Mouse (Mus musculus) neural tube, embryonic 11.5 days (tissue): ENCODE measurements around the gene Arhgef12. TPM values are rescaled to one million over a fixed set of nuclear protein-coding genes. Genes with fewer than 3 reads are reported as not detected.

Experiments
- ATAC-seq: fragments of 200-750 bp; cut with Nextera tagmentation; 2 replicates; pipeline ENCODE4 v1.8.0; 2017; ENCODE audit warnings: moderate number of reproducible peaks, mild to moderate bottlenecking, moderate TSS enrichment, moderate library complexity; ENCODE audit not compliant: insufficient read depth, low FRiP score, low TSS enrichment
- DNase-seq: peaks from one replicate; pipeline ENCODE4 v3.0.0-alpha.2; 2015; ENCODE audit warnings: low spot score
- H3K27ac ChIP-seq: fragments of 300-500 bp; sonication (generic); 2 replicates; pipeline ENCODE4 v1.5.1; 2014; ENCODE audit warnings: low read depth, mild to moderate bottlenecking, low read length
- H3K27me3 ChIP-seq: fragments of 300-500 bp; sonication (generic); 2 replicates; pipeline ENCODE4 v1.6.1; 2014; ENCODE audit warnings: mild to moderate bottlenecking, low read length, mixed read lengths; ENCODE audit not compliant: control insufficient read depth, insufficient read depth
- H3K36me3 ChIP-seq: fragments of 300-500 bp; sonication (generic); 2 replicates; pipeline ENCODE4 v1.6.1; 2014; ENCODE audit warnings: mild to moderate bottlenecking, low read length, moderate library complexity, mixed read lengths; ENCODE audit not compliant: control insufficient read depth, insufficient read depth
- H3K4me1 ChIP-seq: fragments of 300-500 bp; sonication (generic); 2 replicates; pipeline ENCODE4 v1.6.1; 2014; ENCODE audit warnings: low read length, mixed read lengths; ENCODE audit not compliant: control insufficient read depth, insufficient read depth
- H3K4me2 ChIP-seq: fragments of 300-500 bp; sonication (generic); 2 replicates; pipeline ENCODE4 v1.6.1; 2014; ENCODE audit warnings: low read depth, mild to moderate bottlenecking, moderate library complexity
- H3K4me3 ChIP-seq: fragments of 300-500 bp; sonication (generic); 2 replicates; pipeline ENCODE4 v1.5.1; 2014; ENCODE audit warnings: low read depth, low read length
- H3K9ac ChIP-seq: fragments of 300-500 bp; sonication (generic); 2 replicates; pipeline ENCODE4 v1.6.1; 2014; ENCODE audit warnings: mild to moderate bottlenecking, low read length
- H3K9me3 ChIP-seq: fragments of 300-500 bp; sonication (generic); 2 replicates; pipeline ENCODE4 v1.6.1; 2016; ENCODE audit warnings: low read length; ENCODE audit not compliant: control insufficient read depth
- WGBS: fragments of 180-500 bp; shearing (Covaris S2); extraction: QIAGEN DNeasy Blood & Tissue Kit; methylation state at CpG from one replicate; pipeline ENCODE4 v1.1.7; 2014; 5-methylcytosine and 5-hydroxymethylcytosine counted together
- polyA plus RNA-seq: library from polyadenylated mRNA; unstranded; fragments of >200 nt; fragmentation: Nextera tagmentation; extraction: Ambion mirVana; gene quantifications from 2 replicates; pipeline ENCODE4 v1.2.1, GENCODE M21; 2014

Gene Arhgef12
- polyA plus RNA-seq, 1 experiment from 2014 or later, result 10.3 TPM

GRCm38 (mm10) chr9:43050391-43050790, 56.6 kb downstream of the Arhgef12 start:
- H3K9ac ChIP-seq, result no peak overlapping the region

DNA sequence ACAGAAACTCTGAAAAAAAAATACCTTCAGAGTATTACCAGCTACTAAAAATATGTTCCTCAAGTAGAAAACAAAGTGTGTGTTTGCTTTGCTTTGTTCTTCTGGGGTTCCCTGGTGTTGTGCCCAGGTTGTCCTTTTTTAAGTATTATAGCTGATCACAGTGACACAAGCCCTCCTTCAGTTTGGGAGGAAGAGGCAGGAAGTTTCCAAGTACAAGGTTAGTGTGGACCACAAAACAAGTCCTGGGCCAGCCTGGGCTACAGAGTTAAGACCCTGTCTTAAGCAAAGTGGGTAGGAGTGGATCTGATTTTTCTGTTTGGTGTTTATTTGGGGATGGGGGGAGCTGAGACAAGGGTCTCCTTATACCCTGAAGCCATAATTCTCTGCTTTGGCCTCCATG, 62.6 kb downstream of the Arhgef12 start:
- H3K4me3 ChIP-seq, result no peak overlapping the region
- no peaks in the 10 kb centered on the region for H3K4me1 ChIP-seq
- ATAC-seq (no peak), DNase-seq (no peak)
- H3K27me3 ChIP-seq, result no peaks in the 10 kb centered on the region
- no peaks in the 10 kb centered on the region for H3K36me3 ChIP-seq
- H3K9me3 ChIP-seq, result no peaks in the 10 kb centered on the region
- no peak overlapping the region for H3K4me2 ChIP-seq
- H3K27ac ChIP-seq, result no peak overlapping the region
- H3K9ac ChIP-seq, result no peak overlapping the region

More at GRCm38 (mm10) chr9:43050391-43050790, 56.6 kb downstream of the Arhgef12 start:
- no peak overlapping the region for H3K4me2 ChIP-seq
- no peaks in the 10 kb centered on the region for H3K36me3 ChIP-seq
- H3K27ac ChIP-seq, result no peak overlapping the region
- ATAC-seq, result no peak
- H3K4me1 ChIP-seq, result no peaks in the 10 kb centered on the region
- WGBS, result 90% methylated on average over 2 of the region's 2 CpGs
- H3K9me3 ChIP-seq, result no peaks in the 10 kb centered on the region
- DNase-seq, result no peak
- H3K4me3 ChIP-seq, result no peak overlapping the region
- no peaks in the 10 kb centered on the region for H3K27me3 ChIP-seq

GRCm38 (mm10) chr9:43038466-43038865, 68.6 kb downstream of the Arhgef12 start:
- WGBS, result 88% methylated on average over 8 of the region's 8 CpGs
- ATAC-seq, result no peak
- no peak for DNase-seq

GRCm38 (mm10) chr9:43035208-43035607, 71.8 kb downstream of the Arhgef12 start:
- Histone ChIP-seq H3K9ac (no peak overlapping the region), H3K9me3 (no peaks in the 10 kb centered on the region), H3K27ac (no peak overlapping the region), H3K4me2 (no peak overlapping the region), H3K27me3 (no peaks in the 10 kb centered on the region), H3K4me1 (no peaks in the 10 kb centered on the region), H3K4me3 (no peak overlapping the region), H3K36me3 (no peaks in the 10 kb centered on the region)
- no peak for DNase-seq
- WGBS, result 72% methylated on average over 4 of the region's 4 CpGs
- ATAC-seq, result no peak

More at GRCm38 (mm10) chr9:43038466-43038865, 68.6 kb downstream of the Arhgef12 start:
- Histone ChIP-seq H3K36me3 (no peaks in the 10 kb centered on the region), H3K4me2 (no peak overlapping the region), H3K27me3 (no peaks in the 10 kb centered on the region), H3K4me3 (no peak overlapping the region), H3K9ac (no peak overlapping the region), H3K4me1 (no peaks in the 10 kb centered on the region), H3K9me3 (no peaks in the 10 kb centered on the region), H3K27ac (no peak overlapping the region)

- no peak for DNase-seq
- no peak overlapping the region for H3K27ac ChIP-seq
- no peak overlapping the region for H3K4me3 ChIP-seq
- no peaks in the 10 kb centered on the region for H3K27me3 ChIP-seq
- no peaks in the 10 kb centered on the region for H3K4me1 ChIP-seq
- no peak overlapping the region for H3K9ac ChIP-seq
- no peaks in the 10 kb centered on the region for H3K9me3 ChIP-seq
- ATAC-seq, result no peak
- no peak overlapping the region for H3K4me2 ChIP-seq
- H3K36me3 ChIP-seq, result no peaks in the 10 kb centered on the region
Measured at GRCm38 (mm10) chr9:43034273-43034672, 72.8 kb downstream of the Arhgef12 start.

- Histone ChIP-seq H3K27ac (no peak overlapping the region), H3K9ac (no peak overlapping the region), H3K36me3 (no peaks in the 10 kb centered on the region), H3K9me3 (no peaks in the 10 kb centered on the region), H3K27me3 (no peaks in the 10 kb centered on the region), H3K4me2 (no peak overlapping the region), H3K4me1 (no peaks in the 10 kb centered on the region), H3K4me3 (no peak overlapping the region)
- 90% methylated on average over 5 of the region's 5 CpGs for WGBS
- no peak for DNase-seq
- ATAC-seq, result no peak
Measured at GRCm38 (mm10) chr9:43027757-43028156, 79.3 kb downstream of the Arhgef12 start.

GRCm38 (mm10) chr9:43021515-43022251, 85.4 kb downstream of the Arhgef12 start:
- no peaks in the 10 kb centered on the region for H3K27me3 ChIP-seq
- no peak for DNase-seq
- no peaks in the 10 kb centered on the region for H3K4me1 ChIP-seq
- ATAC-seq, result no peak
- H3K4me3 ChIP-seq, result no peak overlapping the region
- peaks cover 2% of the 10 kb centered on the region; the same call in 1 of the 2 replicates for H3K36me3 ChIP-seq
- H3K9me3 ChIP-seq, result no peaks in the 10 kb centered on the region
- 85% methylated on average over 5 of the region's 5 CpGs for WGBS
- H3K4me2 ChIP-seq, result no peak overlapping the region
- H3K27ac ChIP-seq, result no peak overlapping the region
- H3K9ac ChIP-seq, result no peak overlapping the region

DNA sequence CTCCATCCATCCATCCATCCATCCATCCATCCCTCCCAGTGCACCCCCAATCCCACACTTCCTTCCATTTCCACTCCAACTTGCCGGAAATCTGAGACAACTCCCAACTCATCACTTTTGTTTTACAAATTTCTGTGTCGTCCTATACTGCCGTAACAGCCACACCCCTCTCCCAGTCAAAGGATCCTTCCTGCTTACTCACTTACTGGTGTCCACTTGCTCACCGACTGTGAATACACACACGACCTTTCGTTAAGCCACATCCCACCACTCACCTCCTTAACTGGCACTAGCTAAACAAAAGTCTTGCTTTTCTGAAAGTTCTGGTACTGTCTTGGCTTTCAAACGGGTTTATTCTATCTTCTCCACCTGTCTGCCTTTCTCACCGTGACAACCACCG, 87.4 kb downstream of the Arhgef12 start:
- 91% methylated on average over 9 of the region's 9 CpGs for WGBS
- DNase-seq (no peak), ATAC-seq (no peak)
- Histone ChIP-seq H3K27me3 (no peaks in the 10 kb centered on the region), H3K27ac (no peak overlapping the region), H3K9me3 (no peaks in the 10 kb centered on the region), H3K4me2 (no peak overlapping the region), H3K9ac (no peak overlapping the region), H3K4me1 (no peaks in the 10 kb centered on the region), H3K36me3 (peaks cover 2% of the 10 kb centered on the region; the same call in 1 of the 2 replicates), H3K4me3 (no peak overlapping the region)

DNA sequence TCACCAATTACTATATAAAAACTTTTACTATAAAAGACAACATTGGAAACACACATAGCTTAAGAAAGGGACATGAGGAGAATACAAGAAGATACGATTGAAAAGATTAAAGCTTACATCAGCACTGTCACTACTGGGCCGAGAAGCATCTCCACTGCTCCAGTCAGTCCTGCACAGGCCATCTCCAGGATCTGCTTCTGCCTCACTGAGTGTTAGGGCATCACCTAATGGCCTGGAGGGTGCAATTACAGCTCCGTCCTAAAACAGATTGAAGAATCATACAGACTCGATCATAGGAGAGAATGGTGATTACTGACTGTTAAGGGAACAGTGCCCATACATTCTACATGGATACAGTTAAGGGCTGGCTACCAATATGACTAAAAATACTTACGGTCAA, 91.3 kb downstream of the Arhgef12 start:
- H3K27me3 ChIP-seq, result no peaks in the 10 kb centered on the region
- H3K9ac ChIP-seq, result no peak overlapping the region
- H3K27ac ChIP-seq, result no peak overlapping the region
- DNase-seq (no peak), ATAC-seq (no peak)
- H3K4me3 ChIP-seq, result no peak overlapping the region
- H3K4me1 ChIP-seq, result no peaks in the 10 kb centered on the region
- no peak overlapping the region for H3K4me2 ChIP-seq
- 93% methylated on average over 5 of the region's 5 CpGs for whole genome bisulfite sequencing
- H3K9me3 ChIP-seq, result no peaks in the 10 kb centered on the region
- peaks cover 4% of the 10 kb centered on the region; the same call in 1 of the 2 replicates for H3K36me3 ChIP-seq
